Mouse (Mus musculus) stomach, postnatal 0 days (tissue): ENCODE measurements around the gene Hoxb7. TPM values are rescaled to one million over a fixed set of nuclear protein-coding genes. Genes with fewer than 3 reads are reported as not detected.

ENCODE experiments used
- ATAC-seq: fragments of 200-750 bp; cut with Nextera tagmentation; 2 replicates; pipeline ENCODE4 v1.8.0; 2017; ENCODE audit not compliant: low FRiP score, low TSS enrichment
- DNase-seq: peaks from one replicate; pipeline ENCODE4 v3.0.0-alpha.2; 2016; ENCODE audit warnings: low spot score
- H3K27ac ChIP-seq: fragments of 300-500 bp; sonication (generic); replicated peaks from 2 replicates; pipeline ENCODE4 v1.5.1; 2014; ENCODE audit warnings: mild to moderate bottlenecking, control low read depth
- H3K27me3 ChIP-seq: fragments of 300-500 bp; sonication (generic); 2 replicates; pipeline ENCODE4 v1.6.1; 2014; ENCODE audit warnings: low read length; ENCODE audit not compliant: control insufficient read depth, insufficient read depth
- H3K36me3 ChIP-seq: fragments of 300-500 bp; sonication (generic); 2 replicates; pipeline ENCODE4 v1.6.1; 2014; ENCODE audit warnings: low read length, mixed read lengths; ENCODE audit not compliant: control insufficient read depth, insufficient read depth
- H3K4me1 ChIP-seq: fragments of 300-500 bp; sonication (generic); replicated peaks from 2 replicates; pipeline ENCODE4 v1.6.1; 2014; ENCODE audit warnings: antibody characterized with exemption; ENCODE audit not compliant: control insufficient read depth, insufficient read depth
- H3K4me2 ChIP-seq: fragments of 300-500 bp; sonication (generic); replicated peaks from 2 replicates; pipeline ENCODE4 v1.6.1; 2014; ENCODE audit warnings: low read depth, mild to moderate bottlenecking, control low read depth, moderate library complexity
- H3K4me3 ChIP-seq: fragments of 300-500 bp; sonication (generic); 2 replicates; pipeline ENCODE4 v1.5.1; 2014; ENCODE audit warnings: low read depth, low read length, control low read depth
- H3K9ac ChIP-seq: fragments of 300-500 bp; sonication (generic); 2 replicates; pipeline ENCODE4 v1.6.1; 2014; ENCODE audit warnings: mild to moderate bottlenecking, low read length, control low read depth, mixed read lengths
- H3K9me3 ChIP-seq: fragments of 300-500 bp; sonication (generic); 2 replicates; pipeline ENCODE4 v1.6.1; 2016; ENCODE audit warnings: low read length; ENCODE audit not compliant: control insufficient read depth
- CTCF ChIP-seq: IDR thresholded peaks from 2 replicates; pipeline ENCODE4 v1.5.1; 2016; ENCODE audit warnings: antibody characterized with exemption, low read depth, mild to moderate bottlenecking, moderate library complexity
- EP300 ChIP-seq: optimal IDR thresholded peaks from 2 replicates; pipeline ENCODE3; 2016; ENCODE audit warnings: antibody characterized with exemption
- WGBS: fragments of 180-500 bp; shearing (Covaris S2); extraction: QIAGEN DNeasy Blood & Tissue Kit; methylation state at CpG from one replicate; pipeline ENCODE4 v1.1.7; 2014; 5-methylcytosine and 5-hydroxymethylcytosine counted together
- polyA plus RNA-seq: library from polyadenylated mRNA; unstranded; fragments of >200 nt; fragmentation: Nextera tagmentation; extraction: Ambion mirVana; gene quantifications from 2 replicates; pipeline ENCODE4 v1.2.1, GENCODE M21; 2015

Gene Hoxb7
- polyA plus RNA-seq, 1 experiment from 2014 or later, result 6.0 TPM

GRCm38 (mm10) chr11:96286739-96287385 is 439 bp downstream of the Hoxb7 start:
- Histone ChIP-seq H3K4me2 (peak overlapping the region; percentile 68), H3K4me3 (peak overlapping the region; percentile 45), H3K4me1 (0 out of 2 replicates have a peak, but pooled peaks cover 2% of the 10 kb centered on the region), H3K36me3 (no peaks in the 10 kb centered on the region), H3K27ac (peak overlapping the region; percentile 88), H3K27me3 (peaks cover 22% of the 10 kb centered on the region), H3K9ac (peak overlapping the region; percentile 67), H3K9me3 (no peaks in the 10 kb centered on the region)
- peak; percentile 16; the same call in 1 of the 2 replicates for ATAC-seq
- DNase-seq, result no peak
- TF ChIP-seq EP300, result no peak
- TF ChIP-seq CTCF, result no peak
- under 1% methylated on average over 55 of the region's 55 CpGs for WGBS

- H3K9ac ChIP-seq, result peak overlapping the region; percentile 67; the same call in 1 of the 2 replicates
- H3K27me3 ChIP-seq, result peaks cover 25% of the 10 kb centered on the region
- H3K4me1 ChIP-seq, result 0 out of 2 replicates have a peak, but pooled peaks cover 2% of the 10 kb centered on the region
- H3K9me3 ChIP-seq, result no peaks in the 10 kb centered on the region
- peak overlapping the region; percentile 45 for H3K4me3 ChIP-seq
- ATAC-seq (no peak), DNase-seq (no peak)
- 9% methylated on average over 9 of the region's 9 CpGs for WGBS
- peak overlapping the region; percentile 68 for H3K4me2 ChIP-seq
- H3K36me3 ChIP-seq, result no peaks in the 10 kb centered on the region
- TF ChIP-seq EP300, result no peak
- no peak overlapping the region for H3K27ac ChIP-seq
These were observed 988 bp downstream of the Hoxb7 start for GRCm38 (mm10) chr11:96287411-96287810.

GRCm38 (mm10) chr11:96288455-96289221 is 2.2 kb downstream of the Hoxb7 start:
- H3K9ac ChIP-seq, result no peak overlapping the region
- H3K4me3 ChIP-seq, result no peak overlapping the region
- DNase-seq, result no peak
- H3K36me3 ChIP-seq, result no peaks in the 10 kb centered on the region
- WGBS, result 59% methylated on average over 1 of the region's 1 CpGs
- no peak overlapping the region for H3K27ac ChIP-seq
- ATAC-seq, result no peak
- H3K27me3 ChIP-seq, result peaks cover 29% of the 10 kb centered on the region
- H3K9me3 ChIP-seq, result no peaks in the 10 kb centered on the region
- no peak overlapping the region for H3K4me2 ChIP-seq
- TF ChIP-seq CTCF, result no peak
- TF ChIP-seq EP300, result no peak
- 0 out of 2 replicates have a peak, but pooled peaks cover 2% of the 10 kb centered on the region for H3K4me1 ChIP-seq

GRCm38 (mm10) chr11:96289293-96289692 is 2.9 kb downstream of the Hoxb7 start:
- WGBS, result 35% methylated on average over 21 of the region's 21 CpGs
- DNase-seq (no peak), ATAC-seq (no peak)
- TF ChIP-seq EP300 (no peak), CTCF (no peak)
- H3K27ac ChIP-seq, result no peak overlapping the region
- no peaks in the 10 kb centered on the region for H3K9me3 ChIP-seq
- H3K27me3 ChIP-seq, result peaks cover 27% of the 10 kb centered on the region
- H3K4me3 ChIP-seq, result no peak overlapping the region
- H3K4me1 ChIP-seq, result 0 out of 2 replicates have a peak, but pooled peaks cover 2% of the 10 kb centered on the region
- no peak overlapping the region for H3K4me2 ChIP-seq
- no peak overlapping the region for H3K9ac ChIP-seq
- H3K36me3 ChIP-seq, result no peaks in the 10 kb centered on the region

- DNase-seq (no peak), ATAC-seq (no peak)
- H3K4me3 ChIP-seq, result no peak overlapping the region
- 0 out of 2 replicates have a peak, but pooled peaks cover 2% of the 10 kb centered on the region for H3K4me1 ChIP-seq
- H3K27me3 ChIP-seq, result peaks cover 27% of the 10 kb centered on the region
- no peaks in the 10 kb centered on the region for H3K9me3 ChIP-seq
- TF ChIP-seq CTCF (no peak), EP300 (no peak)
- H3K4me2 ChIP-seq, result no peak overlapping the region
- H3K36me3 ChIP-seq, result no peaks in the 10 kb centered on the region
- no peak overlapping the region for H3K9ac ChIP-seq
- H3K27ac ChIP-seq, result no peak overlapping the region
- WGBS, result 29% methylated on average over 6 of the region's 6 CpGs
These were observed 3.4 kb downstream of the Hoxb7 start for GRCm38 (mm10) chr11:96289837-96290236.
